Mouse (Mus musculus): Measurements from ENCODE around the gene Gtf2h4.

GRCm38 (mm10) chr17:35691811-35692210, 18.3 kb upstream of the Gtf2h4 start:
- TF ChIP-seq CTCF (IDR thresholded peaks at IDR 0.05; ENCODE audit: extremely low read depth, insufficient read depth, insufficient read length, insufficient replicate concordance) (no peak), POLR2A (IDR thresholded peaks at IDR 0.05; ENCODE audit: low read depth, low read length) (no peak)
